Comparison of ENCODE assay signal across 14 mouse cellular contexts in genomic region chrX:73509209-73509608, GRCm38 (mm10). TPM values are rescaled to one million over a fixed set of nuclear protein-coding genes. Genes with fewer than 3 reads are reported as not detected.
DNase-seq lines count a peak whose midpoint lies in the region; ATAC-seq and TF ChIP-seq lines count a peak whose summit lies in the region.
"Had no signal": no experiment of that assay in that cellular context is flagged by ENCODE, and none has a peak within 500 bp of the region (broad histone marks: within the 10 kb centered on the region; RNA-seq: fewer than 3 reads in every experiment).

No protein-coding gene starts in this region.

- TF ChIP-seq EP300 in stomach, postnatal 0 days (optimal IDR thresholded peaks at IDR 0.05), result no peak

- DNase-seq in cerebellum, adult 9-10 months, result peak; percentile 58
- DNase-seq in cerebellum, adult 8-10 months, result no peak
- peak; percentile 42 to 54 for DNase-seq in cerebellum, postnatal 25 days
- DNase-seq in cerebellum, postnatal 4 days (ENCODE audit: low spot score in 2 of 2), result no peak
- no peak for DNase-seq in stomach, postnatal 0 days (ENCODE audit: low spot score)
- DNase-seq: adrenal gland, adult 2 months; adrenal gland, postnatal 10 days; adrenal gland, postnatal 25 days; forebrain, postnatal 0 days had no signal

- ATAC-seq in stomach, postnatal 0 days (ENCODE audit: low FRiP score, low TSS enrichment), result no peak
- ATAC-seq: forebrain, embryonic 13.5 days; forebrain, embryonic 15.5 days; forebrain, postnatal 0 days had no signal

- H3K4me1 ChIP-seq in stomach, postnatal 0 days (replicated peaks; ENCODE audit: control insufficient read depth, insufficient read depth), result no peaks in the 10 kb centered on the region

- WGBS in stomach, postnatal 0 days, result 78% methylated on average over 3 of the region's 3 CpGs

- H3K9ac ChIP-seq in stomach, postnatal 0 days (ENCODE audit: low read length), result no peak overlapping the region
- H3K9ac ChIP-seq: embryonic facial prominence, embryonic 12.5 days; forebrain, embryonic 13.5 days; forebrain, embryonic 15.5 days; forebrain, postnatal 0 days had no signal

- no peak overlapping the region for H3K4me3 ChIP-seq in stomach, postnatal 0 days (ENCODE audit: low read depth, low read length)
- H3K4me3 ChIP-seq: embryonic facial prominence, embryonic 10.5 days; embryonic facial prominence, embryonic 12.5 days; forebrain, embryonic 13.5 days; forebrain, embryonic 15.5 days had no signal

- H3K9me3 ChIP-seq in stomach, postnatal 0 days (ENCODE audit: control insufficient read depth, low read length), result no peaks in the 10 kb centered on the region
- H3K9me3 ChIP-seq: embryonic facial prominence, embryonic 10.5 days; embryonic facial prominence, embryonic 12.5 days; forebrain, embryonic 13.5 days; forebrain, embryonic 15.5 days had no signal

- H3K4me2 ChIP-seq in stomach, postnatal 0 days (replicated peaks; ENCODE audit: low read depth), result no peak overlapping the region
- H3K4me2 ChIP-seq: embryonic facial prominence, embryonic 12.5 days; forebrain, embryonic 13.5 days; forebrain, embryonic 15.5 days had no signal

- TF ChIP-seq CTCF in stomach, postnatal 0 days (IDR thresholded peaks at IDR 0.05; ENCODE audit: low read depth), result no peak

- no peak overlapping the region for H3K27ac ChIP-seq in stomach, postnatal 0 days (replicated peaks)
- H3K27ac ChIP-seq: embryonic facial prominence, embryonic 10.5 days; embryonic facial prominence, embryonic 12.5 days; forebrain, embryonic 13.5 days; forebrain, embryonic 15.5 days had no signal

- no peaks in the 10 kb centered on the region for H3K36me3 ChIP-seq in stomach, postnatal 0 days (ENCODE audit: control insufficient read depth, insufficient read depth, low read length)
- H3K36me3 ChIP-seq: embryonic facial prominence, embryonic 10.5 days; embryonic facial prominence, embryonic 12.5 days; forebrain, embryonic 15.5 days had no signal

- no peaks in the 10 kb centered on the region for H3K27me3 ChIP-seq in stomach, postnatal 0 days (ENCODE audit: control insufficient read depth, insufficient read depth, low read length)
- H3K27me3 ChIP-seq: forebrain, embryonic 15.5 days had no signal

RNA-seq across cellular contexts. Expression of gene Atp2b3, which starts 6.3 kb away (rescaled TPM):
- polyA plus RNA-seq in stomach, postnatal 0 days (2015; fragmentation: Nextera tagmentation; extraction: Ambion mirVana), result 0.07 and 0.12 TPM in 2 replicates
- polyA plus RNA-seq: C2C12 had no signal

RNA-seq across cellular contexts. Expression of gene Bgn, which starts 25.8 kb away (rescaled TPM):
- 88.0 and 89.2 TPM in 2 replicates for polyA plus RNA-seq in stomach, postnatal 0 days (2015; fragmentation: Nextera tagmentation; extraction: Ambion mirVana)

RNA-seq across cellular contexts. Expression of gene Haus7, which starts 50.4 kb away (rescaled TPM):
- 35.7 and 36.6 TPM in 2 replicates for polyA plus RNA-seq in stomach, postnatal 0 days (2015; fragmentation: Nextera tagmentation; extraction: Ambion mirVana)

Comparison
In these comparisons a context has a peak if more than half of its experiments do, and no peak if none do; other contexts are left out.
1. DNase-seq: peak in cerebellum, adult 9-10 months (single experiment) and cerebellum, postnatal 25 days (2 of 2); none in cerebellum, adult 8-10 months (single experiment), cerebellum, postnatal 4 days (0 of 2) and stomach, postnatal 0 days (single experiment).